Mouse (Mus musculus): ENCODE measurements around the gene Galr3. TPM values are rescaled to one million over a fixed set of nuclear protein-coding genes. Genes with fewer than 3 reads are reported as not detected.
A peak's percentile ranks its signal among the peaks of the same experiment; 100 is the strongest.

The Galr3 gene
- polyA plus RNA-seq, 1 experiment from 2014 or later, result not detected

- no peak for ATAC-seq (replicated peaks; ENCODE audit: extremely low read depth, insufficient read depth, low FRiP score)
- WGBS, result 41% methylated on average over 4 of the region's 4 CpGs
- Histone ChIP-seq H3K4me2 (ENCODE audit: low read depth, low read length) (no peak overlapping the region), H3K4me3 (ENCODE audit: low read length) (no peak overlapping the region), H3K4me1 (ENCODE audit: control insufficient read depth, insufficient read depth, low read length) (peaks cover 16% of the 10 kb centered on the region), H3K9me3 (replicated peaks; ENCODE audit: control insufficient read depth, low read length) (no peaks in the 10 kb centered on the region), H3K9ac (ENCODE audit: low read length) (no peak overlapping the region), H3K27ac (ENCODE audit: low read length) (no peak overlapping the region), H3K36me3 (ENCODE audit: control insufficient read depth, insufficient read depth) (no peaks in the 10 kb centered on the region), H3K27me3 (ENCODE audit: control insufficient read depth, insufficient read depth, low read length) (peaks cover 39% of the 10 kb centered on the region)
Observed at GRCm38 (mm10) chr15:79044837-79045236, 3.2 kb downstream of the Galr3 start.

GRCm38 (mm10) chr15:79048186-79048585 is 6.5 kb downstream of the Galr3 start:
- Histone ChIP-seq H3K4me1 (ENCODE audit: control insufficient read depth, insufficient read depth, low read length) (no peaks in the 10 kb centered on the region), H3K27me3 (ENCODE audit: control insufficient read depth, insufficient read depth, low read length) (peaks cover 13% of the 10 kb centered on the region), H3K9ac (ENCODE audit: low read length) (no peak overlapping the region), H3K4me2 (ENCODE audit: low read depth, low read length) (no peak overlapping the region), H3K9me3 (replicated peaks; ENCODE audit: control insufficient read depth, low read length) (no peaks in the 10 kb centered on the region), H3K4me3 (ENCODE audit: low read length) (no peak overlapping the region), H3K36me3 (ENCODE audit: control insufficient read depth, insufficient read depth) (peaks cover 8% of the 10 kb centered on the region), H3K27ac (ENCODE audit: low read length) (no peak overlapping the region)
- ATAC-seq (replicated peaks; ENCODE audit: extremely low read depth, insufficient read depth, low FRiP score), result no peak
- 62% methylated on average over 4 of the region's 4 CpGs for WGBS

GRCm38 (mm10) chr15:79050160-79050845 is 8.6 kb downstream of the Galr3 start:
- Histone ChIP-seq H3K4me1 (ENCODE audit: control insufficient read depth, insufficient read depth, low read length) (no peaks in the 10 kb centered on the region), H3K27me3 (ENCODE audit: control insufficient read depth, insufficient read depth, low read length) (0 out of 2 replicates have a peak, but pooled peaks cover 2% of the 10 kb centered on the region), H3K9me3 (replicated peaks; ENCODE audit: control insufficient read depth, low read length) (no peaks in the 10 kb centered on the region), H3K9ac (ENCODE audit: low read length) (no peak overlapping the region), H3K4me3 (ENCODE audit: low read length) (no peak overlapping the region), H3K27ac (ENCODE audit: low read length) (no peak overlapping the region), H3K36me3 (ENCODE audit: control insufficient read depth, insufficient read depth) (peaks cover 28% of the 10 kb centered on the region), H3K4me2 (ENCODE audit: low read depth, low read length) (no peak overlapping the region)
- 58% methylated on average over 9 of the region's 9 CpGs for WGBS
- ATAC-seq (replicated peaks; ENCODE audit: extremely low read depth, insufficient read depth, low FRiP score), result 0 out of 2 replicates have a peak, but pooled peaks have one; percentile 29

GRCm38 (mm10) chr15:79050964-79051363 is 9.3 kb downstream of the Galr3 start:
- Histone ChIP-seq H3K4me3 (ENCODE audit: low read length) (no peak overlapping the region), H3K27me3 (ENCODE audit: control insufficient read depth, insufficient read depth, low read length) (0 out of 2 replicates have a peak, but pooled peaks cover 2% of the 10 kb centered on the region), H3K9ac (ENCODE audit: low read length) (no peak overlapping the region), H3K27ac (ENCODE audit: low read length) (no peak overlapping the region), H3K36me3 (ENCODE audit: control insufficient read depth, insufficient read depth) (peaks cover 35% of the 10 kb centered on the region), H3K4me2 (ENCODE audit: low read depth, low read length) (no peak overlapping the region), H3K4me1 (ENCODE audit: control insufficient read depth, insufficient read depth, low read length) (no peaks in the 10 kb centered on the region), H3K9me3 (replicated peaks; ENCODE audit: control insufficient read depth, low read length) (no peaks in the 10 kb centered on the region)
- no peak for ATAC-seq (replicated peaks; ENCODE audit: extremely low read depth, insufficient read depth, low FRiP score)
- 71% methylated on average over 2 of the region's 2 CpGs for WGBS

GRCm38 (mm10) chr15:79051461-79052360 is 10.0 kb downstream of the Galr3 start:
- H3K9ac ChIP-seq (ENCODE audit: low read length), result no peak overlapping the region
- H3K9me3 ChIP-seq (replicated peaks; ENCODE audit: control insufficient read depth, low read length), result no peaks in the 10 kb centered on the region
- 0 out of 2 replicates have a peak, but pooled peaks cover 2% of the 10 kb centered on the region for H3K27me3 ChIP-seq (ENCODE audit: control insufficient read depth, insufficient read depth, low read length)
- H3K4me2 ChIP-seq (ENCODE audit: low read depth, low read length), result no peak overlapping the region
- H3K4me1 ChIP-seq (ENCODE audit: control insufficient read depth, insufficient read depth, low read length), result no peaks in the 10 kb centered on the region
- 68% methylated on average over 13 of the region's 13 CpGs for WGBS
- no peak for ATAC-seq (replicated peaks; ENCODE audit: extremely low read depth, insufficient read depth, low FRiP score)
- H3K27ac ChIP-seq (ENCODE audit: low read length), result no peak overlapping the region
- H3K4me3 ChIP-seq (ENCODE audit: low read length), result no peak overlapping the region
- H3K36me3 ChIP-seq (ENCODE audit: control insufficient read depth, insufficient read depth), result peaks cover 42% of the 10 kb centered on the region

- H3K4me2 ChIP-seq (ENCODE audit: low read depth, low read length), result no peak overlapping the region
- WGBS, result 82% methylated on average over 2 of the region's 2 CpGs
- no peak overlapping the region for H3K9ac ChIP-seq (ENCODE audit: low read length)
- no peak overlapping the region for H3K27ac ChIP-seq (ENCODE audit: low read length)
- H3K36me3 ChIP-seq (ENCODE audit: control insufficient read depth, insufficient read depth), result peaks cover 42% of the 10 kb centered on the region
- H3K4me1 ChIP-seq (ENCODE audit: control insufficient read depth, insufficient read depth, low read length), result no peaks in the 10 kb centered on the region
- 0 out of 2 replicates have a peak, but pooled peaks cover 2% of the 10 kb centered on the region for H3K27me3 ChIP-seq (ENCODE audit: control insufficient read depth, insufficient read depth, low read length)
- ATAC-seq (replicated peaks; ENCODE audit: extremely low read depth, insufficient read depth, low FRiP score), result no peak
- H3K9me3 ChIP-seq (replicated peaks; ENCODE audit: control insufficient read depth, low read length), result no peaks in the 10 kb centered on the region
- no peak overlapping the region for H3K4me3 ChIP-seq (ENCODE audit: low read length)
Observed at GRCm38 (mm10) chr15:79052366-79052765, 10.7 kb downstream of the Galr3 start.

- Histone ChIP-seq H3K4me1 (ENCODE audit: control insufficient read depth, insufficient read depth, low read length) (peaks cover 7% of the 10 kb centered on the region), H3K36me3 (ENCODE audit: control insufficient read depth, insufficient read depth) (peaks cover 59% of the 10 kb centered on the region), H3K4me3 (ENCODE audit: low read length) (no peak overlapping the region), H3K9ac (ENCODE audit: low read length) (no peak overlapping the region), H3K27me3 (ENCODE audit: control insufficient read depth, insufficient read depth, low read length) (no peaks in the 10 kb centered on the region), H3K4me2 (ENCODE audit: low read depth, low read length) (no peak overlapping the region), H3K9me3 (replicated peaks; ENCODE audit: control insufficient read depth, low read length) (no peaks in the 10 kb centered on the region), H3K27ac (ENCODE audit: low read length) (no peak overlapping the region)
- no peak for ATAC-seq (replicated peaks; ENCODE audit: extremely low read depth, insufficient read depth, low FRiP score)
- WGBS, result 89% methylated on average over 7 of the region's 7 CpGs
Observed at GRCm38 (mm10) chr15:79056601-79057000, 14.9 kb downstream of the Galr3 start.

- peaks cover 13% of the 10 kb centered on the region for H3K4me1 ChIP-seq (ENCODE audit: control insufficient read depth, insufficient read depth, low read length)
- H3K27me3 ChIP-seq (ENCODE audit: control insufficient read depth, insufficient read depth, low read length), result no peaks in the 10 kb centered on the region
- no peak overlapping the region for H3K9ac ChIP-seq (ENCODE audit: low read length)
- WGBS, result 80% methylated on average over 6 of the region's 6 CpGs
- no peak overlapping the region for H3K4me2 ChIP-seq (ENCODE audit: low read depth, low read length)
- no peak overlapping the region for H3K27ac ChIP-seq (ENCODE audit: low read length)
- ATAC-seq (replicated peaks; ENCODE audit: extremely low read depth, insufficient read depth, low FRiP score), result no peak
- H3K9me3 ChIP-seq (replicated peaks; ENCODE audit: control insufficient read depth, low read length), result no peaks in the 10 kb centered on the region
- H3K4me3 ChIP-seq (ENCODE audit: low read length), result no peak overlapping the region
- H3K36me3 ChIP-seq (ENCODE audit: control insufficient read depth, insufficient read depth), result peaks cover 53% of the 10 kb centered on the region
Observed at GRCm38 (mm10) chr15:79057850-79058249, 16.2 kb downstream of the Galr3 start.
